In the genomic region with DNA sequence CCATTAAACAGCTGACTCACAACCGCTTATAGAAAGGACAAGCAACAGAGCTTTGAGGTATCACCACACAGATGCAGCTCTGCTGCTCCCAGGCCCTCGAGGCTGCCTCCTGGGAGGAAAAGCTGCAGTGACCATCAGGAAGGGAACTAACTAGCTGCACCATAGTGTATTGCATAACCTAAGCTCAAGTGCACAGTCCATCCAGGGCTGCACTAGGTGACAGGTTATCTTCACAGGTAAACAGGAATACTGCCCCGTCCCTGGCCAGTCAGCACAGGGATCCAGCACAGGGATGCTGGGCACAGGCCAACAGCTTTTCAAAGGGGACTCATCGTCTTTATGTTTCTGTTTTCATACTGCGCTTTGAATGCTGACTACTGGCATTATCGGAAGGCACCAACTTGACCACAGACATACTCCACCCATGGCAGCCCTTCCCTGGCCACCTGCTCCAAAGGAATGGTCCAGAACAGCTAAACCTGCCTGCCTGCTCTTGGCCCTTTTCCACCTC, we compare ENCODE assay signal across 7 mouse cellular contexts. TPM values are rescaled to one million over a fixed set of nuclear protein-coding genes. Genes with fewer than 3 reads are reported as not detected.
DNase-seq lines count a peak whose midpoint lies in the region; ATAC-seq and TF ChIP-seq lines count a peak whose summit lies in the region.

No protein-coding gene starts in this region.

- H3K9ac ChIP-seq in intestine, embryonic 15.5 days, result no peak overlapping the region
- H3K9ac ChIP-seq in neural tube, embryonic 15.5 days (replicated peaks), result no peak overlapping the region

- peak overlapping the region; percentile 94; the same call in 1 of the 2 replicates for H3K4me2 ChIP-seq in intestine, embryonic 15.5 days (replicated peaks)
- peak overlapping the region; percentile 95 for H3K4me2 ChIP-seq in neural tube, embryonic 15.5 days

- peak; percentile 29 for DNase-seq in lung, postnatal 36 days
- no peak for DNase-seq in lung, adult 2 months
- peak; percentile 60 for DNase-seq in cerebellum, adult 9-10 months
- DNase-seq in layer of hippocampus, adult 9-11 months, result no peak
- no peak for DNase-seq in layer of hippocampus, postnatal 25 days (ENCODE audit: extremely low spot score in 1 of 2, low spot score in 1 of 2)

- no peak for TF ChIP-seq CTCF in lung, adult 2 months (IDR thresholded peaks at IDR 0.05; ENCODE audit: insufficient read depth, low read length)

- TF ChIP-seq POLR2A in lung, adult 2 months (IDR thresholded peaks at IDR 0.05; ENCODE audit: borderline replicate concordance, extremely low read depth, low read depth, low read length), result no peak

- 41% methylated on average over 6 of the region's 6 CpGs for WGBS in lung, adult 2 months
- 84% methylated on average over 6 of the region's 6 CpGs for WGBS in intestine, embryonic 15.5 days
- 91% methylated on average over 6 of the region's 6 CpGs for WGBS in neural tube, embryonic 15.5 days

- H3K4me1 ChIP-seq in lung, adult 2 months (ENCODE audit: control insufficient read depth, insufficient read depth, low read length), result peaks cover 13% of the 10 kb centered on the region
- H3K4me1 ChIP-seq in intestine, embryonic 15.5 days (replicated peaks), result peaks cover 23% of the 10 kb centered on the region
- peaks cover 33% of the 10 kb centered on the region for H3K4me1 ChIP-seq in neural tube, embryonic 15.5 days

- no peaks in the 10 kb centered on the region for H3K9me3 ChIP-seq in intestine, embryonic 15.5 days
- H3K9me3 ChIP-seq in neural tube, embryonic 15.5 days (replicated peaks), result no peaks in the 10 kb centered on the region

- no peak overlapping the region for H3K27ac ChIP-seq in intestine, embryonic 15.5 days
- H3K27ac ChIP-seq in neural tube, embryonic 15.5 days (replicated peaks), result no peak overlapping the region

- no peak for ATAC-seq in intestine, embryonic 15.5 days
- ATAC-seq in neural tube, embryonic 15.5 days (ENCODE audit: low FRiP score), result no peak

- H3K4me3 ChIP-seq in lung, adult 2 months (replicated peaks; ENCODE audit: extremely low read depth, low read depth, low read length), result no peak overlapping the region
- H3K4me3 ChIP-seq in intestine, embryonic 15.5 days (replicated peaks), result no peak overlapping the region
- H3K4me3 ChIP-seq in neural tube, embryonic 15.5 days (replicated peaks), result no peak overlapping the region

- no peaks in the 10 kb centered on the region for H3K36me3 ChIP-seq in intestine, embryonic 15.5 days
- peaks cover 5% of the 10 kb centered on the region; the same call in 1 of the 2 replicates for H3K36me3 ChIP-seq in neural tube, embryonic 15.5 days

- no peaks in the 10 kb centered on the region for H3K27me3 ChIP-seq in intestine, embryonic 15.5 days (replicated peaks)
- H3K27me3 ChIP-seq in neural tube, embryonic 15.5 days (replicated peaks), result no peaks in the 10 kb centered on the region

RNA-seq across cellular contexts. Expression of a gene that starts 2.3 kb away (rescaled TPM):
- 43.0 and 46.2 TPM in 2 replicates for polyA plus RNA-seq in lung, adult 2 months (2012; rRNA removed)
- 11.0 and 12.2 TPM in 2 replicates for polyA plus RNA-seq in intestine, embryonic 15.5 days (2015; fragmentation: Nextera tagmentation; extraction: Ambion mirVana)
- polyA plus RNA-seq in neural tube, embryonic 15.5 days (2015; fragmentation: Nextera tagmentation; extraction: Ambion mirVana), result 11.5 and 12.5 TPM in 2 replicates
- total RNA-seq in layer of hippocampus, postnatal 25 days (2021), result 10 to 100 TPM; 15.4 to 18.3 TPM

RNA-seq across cellular contexts. Expression of a gene that starts 25.9 kb away (rescaled TPM):
- 0.47 and 0.68 TPM in 2 replicates for polyA plus RNA-seq in lung, adult 2 months (2012; rRNA removed)
- 3.3 and 4.1 TPM in 2 replicates for polyA plus RNA-seq in intestine, embryonic 15.5 days (2015; fragmentation: Nextera tagmentation; extraction: Ambion mirVana)
- 1.5 and 2.1 TPM in 2 replicates for polyA plus RNA-seq in neural tube, embryonic 15.5 days (2015; fragmentation: Nextera tagmentation; extraction: Ambion mirVana)
- 1 to 10 TPM; 1.0 to 2.3 TPM for total RNA-seq in layer of hippocampus, postnatal 25 days (2021)

RNA-seq across cellular contexts. Expression of a gene that starts 28.9 kb away (rescaled TPM):
- 21.2 and 21.4 TPM in 2 replicates for polyA plus RNA-seq in lung, adult 2 months (2012; rRNA removed)
- polyA plus RNA-seq in intestine, embryonic 15.5 days (2015; fragmentation: Nextera tagmentation; extraction: Ambion mirVana), result 50.7 and 58.1 TPM in 2 replicates
- polyA plus RNA-seq in neural tube, embryonic 15.5 days (2015; fragmentation: Nextera tagmentation; extraction: Ambion mirVana), result 22.6 and 30.8 TPM in 2 replicates
- 10 to 100 TPM; 30.9 to 32.3 TPM for total RNA-seq in layer of hippocampus, postnatal 25 days (2021)

RNA-seq across cellular contexts. Expression of a gene that starts 31.8 kb away (rescaled TPM):
- polyA plus RNA-seq in lung, adult 2 months (2012; rRNA removed), result 13.1 and 14.9 TPM in 2 replicates
- polyA plus RNA-seq in intestine, embryonic 15.5 days (2015; fragmentation: Nextera tagmentation; extraction: Ambion mirVana), result 1.4 and 2.2 TPM in 2 replicates
- polyA plus RNA-seq in neural tube, embryonic 15.5 days (2015; fragmentation: Nextera tagmentation; extraction: Ambion mirVana), result 0.56 and 0.65 TPM in 2 replicates
- total RNA-seq in layer of hippocampus, postnatal 25 days (2021), result under 1 TPM; 0.42 to 0.74 TPM

RNA-seq across cellular contexts. Expression of a gene that starts 41.2 kb away (rescaled TPM):
- polyA plus RNA-seq in lung, adult 2 months (2012; rRNA removed), result 140 and 217 TPM in 2 replicates
- 991 and 1,100 TPM in 2 replicates for polyA plus RNA-seq in intestine, embryonic 15.5 days (2015; fragmentation: Nextera tagmentation; extraction: Ambion mirVana)
- polyA plus RNA-seq in neural tube, embryonic 15.5 days (2015; fragmentation: Nextera tagmentation; extraction: Ambion mirVana), result 511 and 660 TPM in 2 replicates
- total RNA-seq in layer of hippocampus, postnatal 25 days (2021), result 100 to 1,000 TPM; 246 to 257 TPM

Comparison
In these comparisons a context has a peak if more than half of its experiments do, and no peak if none do; other contexts are left out.
1. DNase-seq: peak in lung, postnatal 36 days (single experiment) and cerebellum, adult 9-10 months (single experiment); none in lung, adult 2 months (single experiment), layer of hippocampus, adult 9-11 months (single experiment) and layer of hippocampus, postnatal 25 days (0 of 2).